Mouse (Mus musculus): Measurements from ENCODE around the gene Spats2l. TPM values are rescaled to one million over a fixed set of nuclear protein-coding genes. Genes with fewer than 3 reads are reported as not detected.

Gene Spats2l
- polyA plus RNA-seq, 1 experiment = 1.6 TPM

GRCm38 (mm10) chr1:57800846-57801245 lies 26.9 kb downstream of the Spats2l start:
- Histone ChIP-seq H3K4me1 (ENCODE audit: control insufficient read depth, insufficient read depth, low read length) (no peaks in the 10 kb centered on the region), H3K27ac (ENCODE audit: control insufficient read depth, insufficient read depth, low read depth, low read length, poor library complexity) (no peak overlapping the region), H3K4me3 (replicated peaks; ENCODE audit: control insufficient read depth, low read depth, low read length) (no peak overlapping the region)
- TF ChIP-seq CTCF (IDR thresholded peaks at IDR 0.05; ENCODE audit: control insufficient read depth, insufficient read depth, low read length) (no peak), POLR2A (IDR thresholded peaks at IDR 0.05; ENCODE audit: borderline replicate concordance, control insufficient read depth, low read depth, low read length) (no peak)
- WGBS = 81% methylated on average over 6 of the region's 6 CpGs

GRCm38 (mm10) chr1:57806126-57806525 lies 32.2 kb downstream of the Spats2l start:
- Histone ChIP-seq H3K27ac (ENCODE audit: control insufficient read depth, insufficient read depth, low read depth, low read length, poor library complexity) (no peak overlapping the region), H3K4me1 (ENCODE audit: control insufficient read depth, insufficient read depth, low read length) (no peaks in the 10 kb centered on the region), H3K4me3 (replicated peaks; ENCODE audit: control insufficient read depth, low read depth, low read length) (no peak overlapping the region)
- 91% methylated on average over 3 of the region's 3 CpGs for WGBS
- TF ChIP-seq POLR2A (IDR thresholded peaks at IDR 0.05; ENCODE audit: borderline replicate concordance, control insufficient read depth, low read depth, low read length) (no peak), CTCF (IDR thresholded peaks at IDR 0.05; ENCODE audit: control insufficient read depth, insufficient read depth, low read length) (no peak)

GRCm38 (mm10) chr1:57807882-57808281 lies 33.9 kb downstream of the Spats2l start:
- Histone ChIP-seq H3K27ac (ENCODE audit: control insufficient read depth, insufficient read depth, low read depth, low read length, poor library complexity) (no peak overlapping the region), H3K4me1 (ENCODE audit: control insufficient read depth, insufficient read depth, low read length) (no peaks in the 10 kb centered on the region), H3K4me3 (replicated peaks; ENCODE audit: control insufficient read depth, low read depth, low read length) (no peak overlapping the region)
- TF ChIP-seq POLR2A (IDR thresholded peaks at IDR 0.05; ENCODE audit: borderline replicate concordance, control insufficient read depth, low read depth, low read length) (no peak), CTCF (IDR thresholded peaks at IDR 0.05; ENCODE audit: control insufficient read depth, insufficient read depth, low read length) (no peak)
- 62% methylated on average over 7 of the region's 7 CpGs for WGBS

- no peak overlapping the region for H3K27ac ChIP-seq (ENCODE audit: control insufficient read depth, insufficient read depth, low read depth, low read length, poor library complexity)
- no peak for TF ChIP-seq POLR2A (IDR thresholded peaks at IDR 0.05; ENCODE audit: borderline replicate concordance, control insufficient read depth, low read depth, low read length)
- TF ChIP-seq CTCF (IDR thresholded peaks at IDR 0.05; ENCODE audit: control insufficient read depth, insufficient read depth, low read length) = no peak
- WGBS = 8% methylated on average over 4 of the region's 4 CpGs
- H3K4me3 ChIP-seq (replicated peaks; ENCODE audit: control insufficient read depth, low read depth, low read length) = no peak overlapping the region
- H3K4me1 ChIP-seq (ENCODE audit: control insufficient read depth, insufficient read depth, low read length) = no peaks in the 10 kb centered on the region
Measured at GRCm38 (mm10) chr1:57810221-57810620, 36.3 kb downstream of the Spats2l start.

- H3K4me3 ChIP-seq (replicated peaks; ENCODE audit: control insufficient read depth, low read depth, low read length) = no peak overlapping the region
- 61% methylated on average over 2 of the region's 2 CpGs for WGBS
- TF ChIP-seq CTCF (IDR thresholded peaks at IDR 0.05; ENCODE audit: control insufficient read depth, insufficient read depth, low read length) (no peak), POLR2A (IDR thresholded peaks at IDR 0.05; ENCODE audit: borderline replicate concordance, control insufficient read depth, low read depth, low read length) (no peak)
Measured at GRCm38 (mm10) chr1:57817103-57817502, 43.1 kb downstream of the Spats2l start.

GRCm38 (mm10) chr1:57820428-57820997 lies 46.6 kb downstream of the Spats2l start:
- TF ChIP-seq POLR2A (IDR thresholded peaks at IDR 0.05; ENCODE audit: borderline replicate concordance, control insufficient read depth, low read depth, low read length) (no peak), CTCF (IDR thresholded peaks at IDR 0.05; ENCODE audit: control insufficient read depth, insufficient read depth, low read length) (no peak)
- WGBS = 73% methylated on average over 6 of the region's 6 CpGs
- Histone ChIP-seq H3K4me1 (ENCODE audit: control insufficient read depth, insufficient read depth, low read length) (no peaks in the 10 kb centered on the region), H3K27ac (ENCODE audit: control insufficient read depth, insufficient read depth, low read depth, low read length, poor library complexity) (no peak overlapping the region), H3K4me3 (replicated peaks; ENCODE audit: control insufficient read depth, low read depth, low read length) (no peak overlapping the region)

More at GRCm38 (mm10) chr1:57817103-57817502, 43.1 kb downstream of the Spats2l start:
- Histone ChIP-seq H3K27ac (ENCODE audit: control insufficient read depth, insufficient read depth, low read depth, low read length, poor library complexity) (no peak overlapping the region), H3K4me1 (ENCODE audit: control insufficient read depth, insufficient read depth, low read length) (no peaks in the 10 kb centered on the region)

- no peak overlapping the region for H3K27ac ChIP-seq (ENCODE audit: control insufficient read depth, insufficient read depth, low read depth, low read length, poor library complexity)
- no peak overlapping the region for H3K4me3 ChIP-seq (replicated peaks; ENCODE audit: control insufficient read depth, low read depth, low read length)
- 83% methylated on average over 17 of the region's 17 CpGs for WGBS
- TF ChIP-seq POLR2A (IDR thresholded peaks at IDR 0.05; ENCODE audit: borderline replicate concordance, control insufficient read depth, low read depth, low read length) (no peak), CTCF (IDR thresholded peaks at IDR 0.05; ENCODE audit: control insufficient read depth, insufficient read depth, low read length) (no peak)
- H3K4me1 ChIP-seq (ENCODE audit: control insufficient read depth, insufficient read depth, low read length) = no peaks in the 10 kb centered on the region
Measured at GRCm38 (mm10) chr1:57824966-57825759, 51.2 kb downstream of the Spats2l start.

GRCm38 (mm10) chr1:57826245-57826644 lies 52.3 kb downstream of the Spats2l start:
- H3K4me1 ChIP-seq (ENCODE audit: control insufficient read depth, insufficient read depth, low read length) = no peaks in the 10 kb centered on the region
- 81% methylated on average over 9 of the region's 9 CpGs for WGBS
- no peak overlapping the region for H3K27ac ChIP-seq (ENCODE audit: control insufficient read depth, insufficient read depth, low read depth, low read length, poor library complexity)
- no peak overlapping the region for H3K4me3 ChIP-seq (replicated peaks; ENCODE audit: control insufficient read depth, low read depth, low read length)
- TF ChIP-seq CTCF (IDR thresholded peaks at IDR 0.05; ENCODE audit: control insufficient read depth, insufficient read depth, low read length) = no peak
- TF ChIP-seq POLR2A (IDR thresholded peaks at IDR 0.05; ENCODE audit: borderline replicate concordance, control insufficient read depth, low read depth, low read length) = no peak

Data from bone marrow, adult 2 months (tissue).